Mouse (Mus musculus) MEL (cell line): Measurements from ENCODE around the gene Dydc1. TPM values are rescaled to one million over a fixed set of nuclear protein-coding genes. Genes with fewer than 3 reads are reported as not detected.

Experiments
- DNase-seq: peaks from one replicate; pipeline ENCODE4 v3.0.0; 2011; ENCODE audit warnings: low read depth, low spot score
- H3K27ac ChIP-seq: 2 replicates; pipeline ENCODE4 v1.5.1; 2012; ENCODE audit warnings: low read depth, mild to moderate bottlenecking, control low read depth, low read length, moderate library complexity; ENCODE audit not compliant: control insufficient read depth
- H3K27me3 ChIP-seq, 2 experiments: fragments of 150-350 bp in 1 of 2; sonication (generic) in 1 of 2; 2 replicates each; pipeline ENCODE4 v1.6.1; 2012; ENCODE audit warnings: low read length in 2 of 2, mild to moderate bottlenecking in 2 of 2, improper control_type of control experiment in 1 of 2, moderate library complexity in 1 of 2; ENCODE audit not compliant: insufficient read depth in 2 of 2, control insufficient read depth in 1 of 2
- H3K36me3 ChIP-seq, 2 experiments: 2 replicates each; pipeline ENCODE4 v1.6.1; 2012 to 2014; ENCODE audit warnings: low read length in 2 of 2, improper control_type of control experiment in 1 of 2, inconsistent platforms in 1 of 2, mild to moderate bottlenecking in 1 of 2; ENCODE audit not compliant: insufficient read depth in 2 of 2, control insufficient read depth in 1 of 2
- H3K4me1 ChIP-seq, 2 experiments: fragments of 150-350 bp in 1 of 2; sonication (generic) in 1 of 2; 2 replicates each; pipeline ENCODE4 v1.6.1; 2012; ENCODE audit warnings: low read length in 2 of 2, improper control_type of control experiment in 1 of 2, mild to moderate bottlenecking in 1 of 2; ENCODE audit not compliant: insufficient read depth in 2 of 2, control insufficient read depth in 1 of 2
- H3K4me3 ChIP-seq, 2 experiments: fragments of 150-350 bp in 1 of 2; sonication (generic) in 1 of 2; 2 replicates each; pipeline ENCODE4 v1.5.1; 2012; ENCODE audit warnings: low read depth in 2 of 2, low read length in 2 of 2, mild to moderate bottlenecking in 2 of 2, moderate library complexity in 2 of 2, control low read depth in 1 of 2, improper control_type of control experiment in 1 of 2; ENCODE audit not compliant: control insufficient read depth in 1 of 2, insufficient read depth in 1 of 2
- H3K79me2 ChIP-seq: 2 replicates; pipeline ENCODE4 v1.6.1; 2012; ENCODE audit warnings: mild to moderate bottlenecking, low read length, moderate library complexity; ENCODE audit not compliant: control insufficient read depth, poor library complexity, insufficient read depth
- H3K9ac ChIP-seq: 2 replicates; pipeline ENCODE4 v1.6.1; 2012; ENCODE audit warnings: low read depth, mild to moderate bottlenecking, control low read depth, low read length, moderate library complexity; ENCODE audit not compliant: control insufficient read depth, poor library complexity, severe bottlenecking
- H3K9me3 ChIP-seq: fragments of 150-350 bp; sonication (generic); replicated peaks from 2 replicates; pipeline ENCODE4 v1.6.1; 2012; ENCODE audit warnings: mild to moderate bottlenecking, low read length, improper control_type of control experiment, moderate library complexity; ENCODE audit not compliant: insufficient read depth
- E2F4 ChIP-seq: IDR thresholded peaks from 2 replicates; pipeline ENCODE4 v1.6.1; 2011; ENCODE audit warnings: low read depth, low read length, improper control_type of control experiment, borderline replicate concordance
- ELF1 ChIP-seq: IDR thresholded peaks from 2 replicates; pipeline ENCODE4 v1.6.1; 2014; ENCODE audit warnings: low read depth, mild to moderate bottlenecking, inconsistent platforms, low read length, improper control_type of control experiment, moderate library complexity
- ETS1 ChIP-seq: IDR thresholded peaks from 2 replicates; pipeline ENCODE4 v1.6.1; 2012; ENCODE audit warnings: low read depth, mild to moderate bottlenecking, inconsistent platforms, low read length, improper control_type of control experiment, moderate library complexity
- JUND ChIP-seq: IDR thresholded peaks from 2 replicates; pipeline ENCODE4 v1.6.1; 2011; ENCODE audit warnings: low read depth, mild to moderate bottlenecking, improper control_type of control experiment, low read length
- KAT2A ChIP-seq: conservative IDR thresholded peaks from 2 replicates; pipeline ENCODE4 v1.6.1; 2012; ENCODE audit warnings: low read depth, low read length, improper control_type of control experiment, inconsistent platforms
- POLR2AphosphoS2 ChIP-seq: IDR thresholded peaks from 2 replicates; pipeline ENCODE4 v1.6.1; 2011; ENCODE audit warnings: low read length, improper control_type of control experiment
- RAD21 ChIP-seq: IDR thresholded peaks from 2 replicates; pipeline ENCODE4 v1.6.1; 2011; ENCODE audit warnings: mild to moderate bottlenecking, low read depth, low read length, improper control_type of control experiment
- RCOR1 ChIP-seq: IDR thresholded peaks from 2 replicates; pipeline ENCODE4 v1.6.1; 2012; ENCODE audit warnings: low read depth, mild to moderate bottlenecking, inconsistent platforms, low read length, improper control_type of control experiment
- TBP ChIP-seq: IDR thresholded peaks from 2 replicates; pipeline ENCODE4 v1.8.0; 2011; ENCODE audit warnings: low read depth, low read length, improper control_type of control experiment
- USF1 ChIP-seq: IDR thresholded peaks from 2 replicates; pipeline ENCODE4 v1.6.1; 2014; ENCODE audit warnings: low read depth, mild to moderate bottlenecking, inconsistent platforms, low read length, improper control_type of control experiment, moderate library complexity
- ZC3H11A ChIP-seq: IDR thresholded peaks from 2 replicates; pipeline ENCODE4 v1.6.1; 2012; ENCODE audit warnings: low read depth, mild to moderate bottlenecking, inconsistent platforms, low read length, improper control_type of control experiment
- polyA plus RNA-seq, 2 experiments: library from polyadenylated mRNA; stranded (reverse) in 1 of 2; unstranded in 1 of 2; fragments of >175 nt in 1 of 2; fragments of >200 nt in 1 of 2; gene quantifications; 2 replicates each; pipeline versions ENCODE4 v1.2.1 to v1.2.4; 2012; ENCODE audit warnings: low replicate concordance in 2 of 2, low read depth in 1 of 2; ENCODE audit not compliant: insufficient read length in 2 of 2, insufficient read depth in 1 of 2, missing spikeins in 1 of 2
- total RNA-seq: library from RNA; depleted of rRNA; stranded (reverse); fragments of 300-350 nt; gene quantifications from 2 replicates; pipeline ENCODE4 v1.2.3, GENCODE M21; 2012

Dydc1 gene
- total and polyA plus RNA-seq, 3 experiments: not detected

DNA sequence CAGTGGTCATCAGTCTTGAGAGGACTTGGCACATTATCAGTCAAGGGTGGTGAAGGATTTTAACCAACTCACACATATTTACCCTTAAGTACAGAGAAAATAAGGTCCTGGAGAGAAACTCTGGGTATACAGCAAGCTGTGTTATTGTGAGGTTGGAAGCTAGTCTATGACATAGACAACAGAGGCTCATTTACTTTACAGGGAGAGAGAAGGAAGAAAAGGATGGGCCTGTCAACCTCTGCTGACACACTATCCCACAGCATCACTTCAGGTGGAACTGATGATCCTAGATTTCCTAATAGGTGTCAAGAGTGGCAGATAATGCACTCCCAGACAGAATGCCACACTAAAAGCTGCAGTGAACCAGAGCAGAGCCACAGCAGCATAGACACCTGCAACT lies 3.6 kb upstream of the Dydc1 start, which contains the start of gene Dydc2:
Dydc2 (minus strand) TSS at position 101 of the 400 bp plus-strand sequence.
- no peak within 1 kb of the TSS for H3K9ac ChIP-seq
- no peaks in the 10 kb centered on the region for H3K79me2 ChIP-seq
- DNase-seq: no peak
- H3K36me3 ChIP-seq: no peaks in the 10 kb centered on the region
- no peaks in the 10 kb centered on the region; a peak in 1 of 4 replicates for H3K27me3 ChIP-seq
- H3K4me3 ChIP-seq: no peak within 1 kb of the TSS
- TF ChIP-seq RAD21 (no peak), TBP (no peak)
- peaks cover 0 to 2% of the 10 kb centered on the region in 2 experiments; a peak in 1 of 4 replicates for H3K4me1 ChIP-seq
- H3K9me3 ChIP-seq: no peaks in the 10 kb centered on the region
- no peak within 1 kb of the TSS for H3K27ac ChIP-seq

DNA sequence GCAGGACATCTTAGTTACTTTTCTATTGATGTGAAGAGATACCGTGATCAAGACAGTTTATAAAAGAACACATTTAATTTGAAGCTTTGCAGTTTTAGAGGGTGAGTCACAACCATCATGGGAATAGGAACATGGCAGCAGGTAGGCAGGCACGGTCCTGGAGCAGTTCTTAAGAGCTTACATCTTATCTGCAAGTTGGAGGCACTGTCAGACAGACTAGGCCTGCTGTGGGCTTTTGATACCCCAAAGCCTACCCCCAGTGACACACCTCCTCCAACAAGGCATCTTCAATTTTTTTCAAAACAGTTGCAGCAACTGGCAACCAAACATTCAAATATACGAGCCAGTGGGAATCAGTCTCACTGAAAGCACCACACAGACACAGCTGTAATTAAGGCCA lies 2.4 kb upstream of the Dydc1 start:
- DNase-seq: no peak
- TF ChIP-seq POLR2AphosphoS2: no peak
- no peak for TF ChIP-seq E2F4
- no peak for TF ChIP-seq JUND
- no peak for TF ChIP-seq RCOR1
- H3K36me3 ChIP-seq: no peaks in the 10 kb centered on the region
- no peaks in the 10 kb centered on the region; a peak in 1 of 4 replicates for H3K27me3 ChIP-seq
- H3K4me3 ChIP-seq: no peak overlapping the region
- no peaks in the 10 kb centered on the region for H3K4me1 ChIP-seq
- no peak overlapping the region for H3K27ac ChIP-seq
- H3K9ac ChIP-seq: no peak overlapping the region
- H3K9me3 ChIP-seq: no peaks in the 10 kb centered on the region
- H3K79me2 ChIP-seq: no peaks in the 10 kb centered on the region

DNA sequence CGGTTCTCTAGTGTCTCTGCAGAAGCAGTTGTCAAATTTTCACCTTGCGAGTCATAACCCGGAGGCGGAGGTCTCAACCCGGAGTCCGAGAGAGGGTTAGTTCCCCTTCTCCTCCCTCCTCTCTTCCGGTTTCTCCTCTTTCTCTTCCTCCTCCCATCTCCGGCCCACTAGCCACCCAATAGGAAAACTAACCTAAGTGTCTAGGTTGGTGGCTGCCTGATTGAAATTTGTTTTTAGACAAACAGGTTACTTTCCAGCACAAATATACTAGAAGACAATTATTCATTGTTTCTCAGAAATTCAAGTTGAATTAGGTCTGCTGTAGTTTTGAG lies 199 bp downstream of the Dydc1 start:
- DNase-seq: no peak
- H3K79me2 ChIP-seq: no peaks in the 10 kb centered on the region
- H3K36me3 ChIP-seq: no peaks in the 10 kb centered on the region
- no peaks in the 10 kb centered on the region; a peak in 1 of 4 replicates for H3K27me3 ChIP-seq
- H3K4me3 ChIP-seq: no peak overlapping the region
- H3K9me3 ChIP-seq: no peaks in the 10 kb centered on the region
- no peaks in the 10 kb centered on the region for H3K4me1 ChIP-seq
- TF ChIP-seq USF1 (no peak), ETS1 (no peak), ELF1 (no peak), ZC3H11A (no peak), KAT2A (no peak)
- TF ChIP-seq, all 39 proteins: peak for 0
- Histone ChIP-seq H3K9ac (no peak overlapping the region), H3K27ac (no peak overlapping the region)
